27 mouse cellular contexts compared by ENCODE assay signal in genomic region chr14:54377166-54377565, GRCm38 (mm10). TPM values are rescaled to one million over a fixed set of nuclear protein-coding genes. Genes with fewer than 3 reads are reported as not detected.
DNase-seq lines count a peak whose midpoint lies in the region; ATAC-seq and TF ChIP-seq lines count a peak whose summit lies in the region.
"Had no signal": no experiment of that assay in that cellular context is flagged by ENCODE, and none has a peak within 500 bp of the region (broad histone marks: within the 10 kb centered on the region; RNA-seq: fewer than 3 reads in every experiment).

No protein-coding gene starts in this region.

- WGBS in kidney, adult 2 months, result 52% methylated on average over 6 of the region's 6 CpGs
- WGBS in midbrain, embryonic 11.5 days, result 86% methylated on average over 6 of the region's 6 CpGs
- 89% methylated on average over 6 of the region's 6 CpGs for WGBS in midbrain, embryonic 16.5 days

- peak overlapping the region; percentile 34; the same call in 1 of the 2 replicates for H3K27ac ChIP-seq in kidney, adult 2 months (ENCODE audit: insufficient read depth, low read depth, low read length)
- H3K27ac ChIP-seq in midbrain, embryonic 11.5 days (ENCODE audit: low read depth, low read length), result no peak overlapping the region
- no peak overlapping the region for H3K27ac ChIP-seq in midbrain, embryonic 16.5 days (ENCODE audit: low read length)
- H3K27ac ChIP-seq: embryonic facial prominence, embryonic 10.5 days; embryonic facial prominence, embryonic 12.5 days; forebrain, embryonic 10.5 days; forebrain, embryonic 12.5 days had no signal

- no peak for DNase-seq in kidney, adult 2 months
- DNase-seq in kidney, adult 11 months, result no peak
- peak; percentile 39 for DNase-seq in midbrain, embryonic 11.5 days (ENCODE audit: low spot score, missing footprints)
- peak; percentile 84 for DNase-seq in gonadal fat pad, adult 2 months (ENCODE audit: low read depth)
- no peak for DNase-seq in embryo, embryonic 10.5 days (ENCODE audit: low spot score)
- DNase-seq: adrenal gland, adult 2 months; adrenal gland, postnatal 10 days; adrenal gland, postnatal 25 days; B cell, adult 2 months; cerebellum, adult 11 months; cerebellum, adult 18-20 months; cerebellum, adult 8-10 months; cerebellum, adult 9-11 months; cerebellum, postnatal 14 days; cerebellum, postnatal 36 days had no signal

- no peak for TF ChIP-seq CTCF in kidney, adult 2 months (conservative IDR thresholded peaks at IDR 0.05; ENCODE audit: insufficient read depth, insufficient read length, low read depth, low read length)

- H3K27me3 ChIP-seq in kidney, adult 2 months (replicated peaks; ENCODE audit: control insufficient read depth, insufficient read depth, low read length), result no peaks in the 10 kb centered on the region
- no peaks in the 10 kb centered on the region for H3K27me3 ChIP-seq in midbrain, embryonic 11.5 days (ENCODE audit: control insufficient read depth, insufficient read depth, low read length)
- H3K27me3 ChIP-seq in midbrain, embryonic 16.5 days (ENCODE audit: control insufficient read depth, insufficient read depth, low read depth, low read length), result no peaks in the 10 kb centered on the region
- H3K27me3 ChIP-seq: CH12.LX; embryonic facial prominence, embryonic 12.5 days; forebrain, embryonic 12.5 days; Patski had no signal

- TF ChIP-seq POLR2A in kidney, adult 2 months (IDR thresholded peaks at IDR 0.05; ENCODE audit: low read depth, low read length), result no peak

- peaks cover 23% of the 10 kb centered on the region for H3K4me1 ChIP-seq in kidney, adult 2 months (ENCODE audit: control insufficient read depth, insufficient read depth, low read length)
- H3K4me1 ChIP-seq in midbrain, embryonic 11.5 days (ENCODE audit: control insufficient read depth, insufficient read depth, low read length), result no peaks in the 10 kb centered on the region
- H3K4me1 ChIP-seq in midbrain, embryonic 16.5 days (ENCODE audit: control insufficient read depth, insufficient read depth, low read length), result no peaks in the 10 kb centered on the region
- H3K4me1 ChIP-seq: embryonic facial prominence, embryonic 12.5 days; forebrain, embryonic 12.5 days had no signal

- no peak for ATAC-seq in midbrain, embryonic 11.5 days (ENCODE audit: low FRiP score)
- ATAC-seq in midbrain, embryonic 16.5 days, result no peak
- ATAC-seq: activated CD4-positive, CD25-positive, alpha-beta regulatory T cell, adult 4 months; CD4-positive, CD25-positive, alpha-beta regulatory T cell, adult 4 months; forebrain, embryonic 14.5 days; forebrain, embryonic 16.5 days; Patski had no signal

- H3K9ac ChIP-seq in midbrain, embryonic 11.5 days (ENCODE audit: low read length), result no peak overlapping the region
- H3K9ac ChIP-seq in midbrain, embryonic 16.5 days (ENCODE audit: low read depth, low read length), result no peak overlapping the region
- H3K9ac ChIP-seq: embryonic facial prominence, embryonic 12.5 days; forebrain, embryonic 12.5 days had no signal

- H3K4me2 ChIP-seq in midbrain, embryonic 11.5 days, result no peak overlapping the region
- no peak overlapping the region for H3K4me2 ChIP-seq in midbrain, embryonic 16.5 days (ENCODE audit: low read length)
- H3K4me2 ChIP-seq: embryonic facial prominence, embryonic 12.5 days; forebrain, embryonic 12.5 days had no signal

- H3K4me3 ChIP-seq in kidney, adult 2 months (ENCODE audit: insufficient read depth, low read depth, low read length), result no peak overlapping the region
- no peak overlapping the region for H3K4me3 ChIP-seq in midbrain, embryonic 11.5 days (ENCODE audit: low read depth, low read length)
- H3K4me3 ChIP-seq in midbrain, embryonic 16.5 days (ENCODE audit: low read depth, low read length), result no peak overlapping the region
- H3K4me3 ChIP-seq: embryonic facial prominence, embryonic 10.5 days; embryonic facial prominence, embryonic 12.5 days; forebrain, embryonic 10.5 days; forebrain, embryonic 12.5 days had no signal

- H3K9me3 ChIP-seq in midbrain, embryonic 11.5 days (ENCODE audit: control insufficient read depth, low read length), result no peaks in the 10 kb centered on the region
- H3K9me3 ChIP-seq in midbrain, embryonic 16.5 days (replicated peaks; ENCODE audit: control insufficient read depth, low read length, poor library complexity, severe bottlenecking), result no peaks in the 10 kb centered on the region
- H3K9me3 ChIP-seq: embryonic facial prominence, embryonic 10.5 days; embryonic facial prominence, embryonic 12.5 days; forebrain, embryonic 10.5 days; forebrain, embryonic 12.5 days; G1E had no signal

- H3K36me3 ChIP-seq in kidney, adult 2 months (ENCODE audit: control insufficient read depth, insufficient read depth, low read length), result no peaks in the 10 kb centered on the region; the same call in 1 of the 2 replicates
- H3K36me3 ChIP-seq in midbrain, embryonic 11.5 days (ENCODE audit: control insufficient read depth, insufficient read depth, low read length), result no peaks in the 10 kb centered on the region
- no peaks in the 10 kb centered on the region for H3K36me3 ChIP-seq in midbrain, embryonic 16.5 days (ENCODE audit: control insufficient read depth, insufficient read depth, low read length)
- H3K36me3 ChIP-seq: embryonic facial prominence, embryonic 10.5 days; embryonic facial prominence, embryonic 12.5 days; forebrain, embryonic 10.5 days; forebrain, embryonic 12.5 days had no signal

RNA-seq across cellular contexts. Expression of gene Oxa1l, which starts 16.5 kb away (rescaled TPM):
- polyA plus RNA-seq in kidney, adult 2 months (2012; rRNA removed), result 153 and 182 TPM in 2 replicates
- polyA plus RNA-seq in midbrain, embryonic 11.5 days (2014; fragmentation: Nextera tagmentation; extraction: Ambion mirVana), result 44.2 and 45.9 TPM in 2 replicates
- polyA plus RNA-seq in midbrain, embryonic 16.5 days (2015; fragmentation: Nextera tagmentation; extraction: Ambion mirVana), result 51.8 and 53.1 TPM in 2 replicates
- 115 and 121 TPM in 2 replicates for polyA plus RNA-seq in gonadal fat pad, adult 2 months (2012; rRNA removed)

RNA-seq across cellular contexts. Expression of gene Slc7a7, which starts 40.4 kb away (rescaled TPM):
- polyA plus RNA-seq in kidney, adult 2 months (2012; rRNA removed), result 454 and 464 TPM in 2 replicates
- 4.3 and 4.7 TPM in 2 replicates for polyA plus RNA-seq in midbrain, embryonic 11.5 days (2014; fragmentation: Nextera tagmentation; extraction: Ambion mirVana)
- polyA plus RNA-seq in midbrain, embryonic 16.5 days (2015; fragmentation: Nextera tagmentation; extraction: Ambion mirVana), result 4.3 and 4.9 TPM in 2 replicates
- 9.1 and 10.0 TPM in 2 replicates for polyA plus RNA-seq in gonadal fat pad, adult 2 months (2012; rRNA removed)

RNA-seq across cellular contexts. Expression of gene Mrpl52, which starts 49.5 kb away (rescaled TPM):
- polyA plus RNA-seq in kidney, adult 2 months (2012; rRNA removed), result 366 and 425 TPM in 2 replicates
- polyA plus RNA-seq in midbrain, embryonic 11.5 days (2014; fragmentation: Nextera tagmentation; extraction: Ambion mirVana), result 238 and 253 TPM in 2 replicates
- 247 and 252 TPM in 2 replicates for polyA plus RNA-seq in midbrain, embryonic 16.5 days (2015; fragmentation: Nextera tagmentation; extraction: Ambion mirVana)
- 219 and 296 TPM in 2 replicates for polyA plus RNA-seq in gonadal fat pad, adult 2 months (2012; rRNA removed)

RNA-seq across cellular contexts. Expression of gene Mmp14, which starts 54.2 kb away (rescaled TPM):
- 37.2 and 42.1 TPM in 2 replicates for polyA plus RNA-seq in kidney, adult 2 months (2012; rRNA removed)
- 57.4 and 57.5 TPM in 2 replicates for polyA plus RNA-seq in midbrain, embryonic 11.5 days (2014; fragmentation: Nextera tagmentation; extraction: Ambion mirVana)
- polyA plus RNA-seq in midbrain, embryonic 16.5 days (2015; fragmentation: Nextera tagmentation; extraction: Ambion mirVana), result 43.5 and 43.9 TPM in 2 replicates
- polyA plus RNA-seq in gonadal fat pad, adult 2 months (2012; rRNA removed), result 80.8 and 143 TPM in 2 replicates
- polyA plus RNA-seq: CD4-positive, CD25-positive, alpha-beta regulatory T cell, adult 4 months had no signal

Comparison
In these comparisons a context has a peak if more than half of its experiments do, and no peak if none do; other contexts are left out.
1. DNase-seq: peak in midbrain, embryonic 11.5 days (single experiment) and gonadal fat pad, adult 2 months (single experiment); none in kidney, adult 2 months (single experiment), kidney, adult 11 months (single experiment) and embryo, embryonic 10.5 days (single experiment).
2. RNA of gene Slc7a7, which starts 40.4 kb away (polyA plus RNA-seq): 454 to 464 TPM in kidney, adult 2 months; 9.1 to 10.0 TPM in gonadal fat pad, adult 2 months, 4.3 to 4.7 TPM in midbrain, embryonic 11.5 days and 4.3 to 4.9 TPM in midbrain, embryonic 16.5 days; every median in the first group is over 10 times any median in the second.